Mouse (Mus musculus): ENCODE data around the gene Prkci.

- TF ChIP-seq POLR2A (IDR thresholded peaks at IDR 0.05; ENCODE audit: borderline replicate concordance, extremely low read depth, low read depth, low read length): no peak
- TF ChIP-seq CTCF (IDR thresholded peaks at IDR 0.05; ENCODE audit: insufficient read depth, low read length): no peak
These were observed 3.4 kb upstream of the Prkci start for GRCm38 (mm10) chr3:30992161-30992560.
